Mouse (Mus musculus) cerebellum, adult 18-20 months (tissue): ENCODE data around the gene Mup12.
"Not testable (repeated sequence)": the region's sequence is repeated elsewhere in the genome, so short reads cannot be mapped to it uniquely, and the experiment has no call there.

Experiments used
- DNase-seq, 2 experiments: peaks; one replicate each; pipeline ENCODE4 v3.0.0; 2021

The Mup12 gene

DNA sequence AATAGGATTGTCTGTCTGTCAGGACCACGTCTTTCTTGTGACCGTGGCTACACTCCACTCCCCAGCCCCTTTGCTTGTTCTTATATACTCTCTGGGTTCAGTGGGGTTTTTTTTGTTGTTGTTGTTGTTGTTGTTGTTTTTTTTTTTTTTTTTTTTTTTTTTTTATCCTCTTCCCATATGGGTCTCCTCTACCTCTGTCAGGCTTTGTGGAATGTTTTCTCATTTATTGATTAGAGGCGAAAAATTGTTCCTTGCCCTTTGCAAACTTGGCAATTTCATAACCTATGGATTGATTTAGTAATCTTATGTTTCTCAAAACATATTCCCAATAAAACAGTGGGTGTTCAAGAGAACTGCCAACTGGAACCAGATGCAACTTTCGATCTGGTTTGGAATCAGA is at the start of gene Mup12:
Gene Mup12 (minus strand): TSS at position 101 of the 400 bp plus-strand sequence.
- DNase-seq, result not testable (repeated sequence)
